Mouse (Mus musculus) 3T3-L1 (cell line): Measurements from ENCODE around the gene Atf7ip.

Experiments
- DNase-seq: peaks from one replicate; pipeline ENCODE4 v3.0.0-alpha.2; 2015; ENCODE audit warnings: low read depth, low spot score

Atf7ip gene

GRCm38 (mm10) chr6:136553767-136554569 is 48.0 kb downstream of the Atf7ip start:
- DNase-seq, result peak; percentile 40

- peak; percentile 85 for DNase-seq
Observed at GRCm38 (mm10) chr6:136554774-136555522, 49.0 kb downstream of the Atf7ip start.

DNA sequence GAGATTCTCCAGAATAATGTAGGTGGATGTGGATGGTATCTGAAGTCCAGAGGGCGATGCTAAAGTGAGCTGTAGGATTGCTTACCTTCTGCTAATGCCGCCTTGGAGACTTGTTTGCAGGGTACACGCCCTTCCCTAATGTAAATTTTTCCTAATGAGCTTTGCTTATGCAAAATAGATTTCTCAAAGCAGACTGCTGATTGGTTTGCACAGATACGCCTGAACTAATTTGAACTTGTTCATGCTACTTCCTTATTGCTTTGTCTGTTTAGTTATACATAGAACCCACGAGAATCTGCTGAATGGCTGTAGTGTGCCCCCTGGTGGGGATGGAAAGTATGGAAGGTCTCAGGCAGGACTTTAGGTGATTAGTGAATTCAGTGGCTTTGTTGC is 49.6 kb downstream of the Atf7ip start:
- peak; percentile 85 for DNase-seq

DNA sequence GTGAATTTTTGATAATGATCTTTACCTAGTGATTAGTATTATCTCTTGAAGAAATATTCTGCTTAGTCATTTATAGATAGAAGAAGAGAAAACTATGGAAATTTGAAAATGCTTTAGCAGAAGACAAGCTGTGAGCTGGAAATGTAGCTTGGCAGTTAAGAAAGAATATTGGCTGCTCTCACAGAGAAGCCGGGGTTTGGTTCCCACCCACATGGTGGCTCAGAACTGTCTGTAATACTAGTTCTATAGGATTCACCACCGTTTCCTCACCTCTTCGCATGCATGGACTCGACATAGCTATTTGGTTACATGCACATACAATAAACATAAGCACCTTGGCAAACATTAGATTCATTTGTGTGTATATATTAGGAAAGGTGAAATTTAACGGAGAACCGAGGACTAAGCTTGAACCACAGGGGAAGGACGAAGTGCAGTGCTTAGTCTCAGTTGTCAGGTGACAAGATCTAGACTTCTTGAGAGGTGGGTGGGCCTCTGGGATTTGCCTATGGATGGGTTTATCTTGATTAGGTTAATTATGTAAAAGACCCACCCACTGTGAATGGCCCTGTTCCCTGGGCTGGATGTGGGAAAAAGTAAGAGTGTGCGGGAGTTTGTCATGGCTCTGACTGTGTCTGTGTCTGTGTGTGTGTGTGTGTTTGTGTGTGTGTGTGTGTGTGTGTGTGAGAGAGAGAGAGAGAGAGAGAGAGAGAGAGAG is 52.5 kb downstream of the Atf7ip start:
- DNase-seq, result no peak

GRCm38 (mm10) chr6:136566002-136566401 is 60.0 kb downstream of the Atf7ip start:
- DNase-seq, result no peak

DNA sequence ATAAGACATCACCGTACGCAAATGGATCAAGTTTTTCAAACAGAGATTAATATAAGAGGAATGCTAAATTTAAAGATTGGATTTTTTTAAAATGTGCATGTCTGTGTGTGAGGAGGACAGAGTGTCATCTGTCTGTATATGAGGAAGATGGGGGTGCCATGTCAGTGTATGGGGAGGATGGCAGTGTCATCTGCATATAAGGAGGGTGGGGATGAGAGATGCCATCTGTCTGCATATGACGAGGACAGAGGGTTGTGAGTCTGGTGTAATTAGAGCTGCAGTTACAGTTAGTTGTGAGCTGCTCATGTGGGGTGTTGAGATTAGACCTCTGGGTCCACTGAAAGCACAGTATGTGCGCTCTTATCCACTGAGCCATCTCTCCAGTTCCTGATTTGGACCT is 84.8 kb downstream of the Atf7ip start:
- DNase-seq, result no peak

- no peak for DNase-seq
Observed at GRCm38 (mm10) chr6:136594541-136594940, 88.6 kb downstream of the Atf7ip start.

GRCm38 (mm10) chr6:136602601-136603000 is 96.6 kb downstream of the Atf7ip start:
- no peak for DNase-seq

GRCm38 (mm10) chr6:136611351-136612215 is 105.6 kb downstream of the Atf7ip start:
- DNase-seq, result peak; percentile 95

- peak; percentile 43 for DNase-seq
Observed at GRCm38 (mm10) chr6:136612312-136612711, 106.3 kb downstream of the Atf7ip start.

- DNase-seq, result no peak
Observed at GRCm38 (mm10) chr6:136614156-136614555, 108.2 kb downstream of the Atf7ip start.

- DNase-seq, result peak; percentile 92
Observed at GRCm38 (mm10) chr6:136620361-136621139, 114.6 kb downstream of the Atf7ip start.

- DNase-seq, result no peak
Observed at GRCm38 (mm10) chr6:136625421-136625820, 119.5 kb downstream of the Atf7ip start.

- no peak for DNase-seq
Observed at GRCm38 (mm10) chr6:136629639-136630038, 123.7 kb downstream of the Atf7ip start.

GRCm38 (mm10) chr6:136631519-136631918 is 125.6 kb downstream of the Atf7ip start:
- no peak for DNase-seq

DNA sequence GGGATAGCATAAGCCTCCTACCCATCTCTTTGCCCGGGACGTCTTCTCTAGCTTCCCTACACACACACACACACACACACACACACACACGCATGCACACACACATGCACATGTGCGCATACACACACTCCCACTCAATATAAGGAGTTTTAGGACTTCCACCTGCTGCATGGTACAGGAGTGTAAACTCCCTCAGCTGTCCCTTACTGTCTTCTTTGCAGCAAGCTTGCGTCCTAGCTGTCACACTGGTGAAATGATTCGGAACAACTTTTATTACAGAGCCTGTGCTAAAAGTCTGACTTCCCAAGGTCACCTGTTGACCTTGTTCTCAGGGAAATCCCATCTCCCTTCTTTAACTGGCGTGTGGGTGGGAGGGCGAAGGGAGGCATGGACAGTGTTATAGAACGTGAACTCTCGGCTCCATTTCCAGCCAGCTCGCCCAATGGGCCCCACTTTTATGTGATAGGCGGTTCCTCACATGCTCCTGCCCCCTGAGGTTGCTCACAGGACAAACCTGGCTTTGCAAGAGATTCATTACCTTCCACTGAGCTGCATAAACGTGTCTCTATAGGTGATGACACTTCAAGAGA is 126.1 kb downstream of the Atf7ip start:
- DNase-seq, result no peak

- no peak for DNase-seq
Observed at GRCm38 (mm10) chr6:136633154-136633553, 127.2 kb downstream of the Atf7ip start.

DNA sequence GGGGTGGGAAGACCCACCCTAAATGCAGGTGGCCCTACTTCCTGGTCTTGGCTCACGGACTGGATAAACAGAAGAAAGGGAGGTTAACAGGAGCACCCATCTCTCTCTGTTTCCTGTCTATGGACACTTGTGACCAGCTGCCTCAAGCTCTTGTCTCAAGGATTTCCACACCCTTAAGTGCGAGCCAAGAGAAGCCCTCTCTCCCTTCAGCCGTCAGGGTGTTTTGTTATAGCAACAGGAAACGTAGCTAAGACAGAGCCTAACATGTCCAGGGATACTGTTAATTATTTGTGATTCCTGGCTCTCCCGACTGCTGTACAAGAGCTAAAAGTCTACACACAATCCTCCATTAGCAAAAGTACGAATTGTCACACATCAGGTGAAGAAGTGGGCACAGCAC is 127.8 kb downstream of the Atf7ip start:
- DNase-seq, result no peak

- no peak for DNase-seq
Observed at GRCm38 (mm10) chr6:136634982-136635381, 129.0 kb downstream of the Atf7ip start.

DNA sequence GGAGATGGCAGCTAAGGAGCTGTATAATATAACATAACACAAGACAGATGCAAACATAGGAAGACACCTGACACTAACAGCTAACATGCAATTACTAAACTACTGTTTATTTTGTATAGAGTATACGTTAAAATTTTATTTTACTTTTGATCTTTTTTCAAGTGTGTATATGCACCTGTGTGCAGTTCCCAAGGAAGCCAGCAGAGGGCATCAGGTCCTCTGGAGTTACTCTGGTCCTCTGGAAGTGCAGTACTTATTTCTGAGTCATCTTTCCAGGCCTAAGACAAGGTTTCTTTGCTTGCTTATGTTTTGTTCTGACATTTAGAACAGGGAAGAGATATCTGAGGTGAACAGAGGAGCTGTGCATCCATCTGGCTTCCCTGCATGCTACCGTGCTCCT is 138.2 kb downstream of the Atf7ip start:
- DNase-seq, result peak; percentile 51
